Mouse (Mus musculus) CH12.LX (cell line): Measurements from ENCODE around the gene Arrdc3. TPM values are rescaled to one million over a fixed set of nuclear protein-coding genes. Genes with fewer than 3 reads are reported as not detected.

Experiments
- DNase-seq: peaks from one replicate; pipeline ENCODE4 v3.0.0-alpha.2; 2013; ENCODE audit errors: extremely low read depth
- H3K27ac ChIP-seq: 2 replicates; pipeline ENCODE4 v1.5.1; 2012; ENCODE audit warnings: low read depth, mild to moderate bottlenecking, control low read depth, moderate library complexity; ENCODE audit not compliant: insufficient read depth
- H3K27me3 ChIP-seq: replicated peaks from 2 replicates; pipeline ENCODE3; 2012; ENCODE audit warnings: inconsistent platforms
- H3K36me3 ChIP-seq, 2 experiments: replicated peaks in 1 of 2; 2 replicates each; pipeline versions ENCODE3 to v1.6.1; 2012; ENCODE audit warnings: inconsistent platforms in 1 of 2, low read length in 1 of 2, mild to moderate bottlenecking in 1 of 2, mixed read lengths in 1 of 2, moderate library complexity in 1 of 2; ENCODE audit not compliant: control insufficient read depth in 1 of 2, insufficient read depth in 1 of 2
- H3K4me1 ChIP-seq, 2 experiments: 2 replicates each; pipeline ENCODE4 v1.6.1; 2012; ENCODE audit warnings: inconsistent platforms in 1 of 2, moderate library complexity in 1 of 2; ENCODE audit not compliant: insufficient read depth in 2 of 2, control insufficient read depth in 1 of 2
- H3K4me2 ChIP-seq: 2 replicates; pipeline ENCODE4 v1.6.1; 2012; ENCODE audit warnings: low read depth, mild to moderate bottlenecking, control low read depth; ENCODE audit not compliant: poor library complexity, insufficient read depth, severe bottlenecking
- H3K4me3 ChIP-seq, 3 experiments: fragments of 150-350 bp in 1 of 3; sonication (generic) in 1 of 3; replicated peaks in 1 of 3; 2 replicates each; pipeline versions ENCODE3 to v1.5.1; 2011 to 2012; ENCODE audit warnings: low read depth in 2 of 3, low read length in 2 of 3, mild to moderate bottlenecking in 2 of 3, moderate library complexity in 2 of 3, control low read depth in 1 of 3, improper control_type of control experiment in 1 of 3, inconsistent platforms in 1 of 3, mixed read lengths in 1 of 3; ENCODE audit not compliant: poor library complexity in 1 of 3
- H3K79me2 ChIP-seq: replicated peaks from 2 replicates; pipeline ENCODE4 v1.6.1; 2012; ENCODE audit warnings: mild to moderate bottlenecking, moderate library complexity; ENCODE audit not compliant: control insufficient read depth, poor library complexity, insufficient read depth, severe bottlenecking; ENCODE audit errors: extremely low read depth
- H3K9ac ChIP-seq: 2 replicates; pipeline ENCODE4 v1.6.1; 2012; ENCODE audit warnings: low read depth, mild to moderate bottlenecking, control low read depth, moderate library complexity; ENCODE audit not compliant: insufficient read depth
- H3K9me3 ChIP-seq: replicated peaks from 2 replicates; pipeline ENCODE3; 2012; ENCODE audit warnings: low read length, inconsistent platforms, mixed read lengths
- BHLHE40 ChIP-seq: IDR thresholded peaks from 2 replicates; pipeline ENCODE4 v1.6.1; 2011; ENCODE audit warnings: mild to moderate bottlenecking, low read depth, low read length, improper control_type of control experiment
- CHD1 ChIP-seq: IDR thresholded peaks from 2 replicates; pipeline ENCODE4 v1.6.1; 2012; ENCODE audit warnings: low read depth, low read length, improper control_type of control experiment, inconsistent platforms
- CHD2 ChIP-seq: IDR thresholded peaks from 2 replicates; pipeline ENCODE4 v1.6.1; 2011; ENCODE audit warnings: low read length, improper control_type of control experiment
- CTCF ChIP-seq, 2 experiments: IDR thresholded peaks in 1 of 2; conservative IDR thresholded peaks in 1 of 2; 2 replicates each; pipeline ENCODE4 v1.5.1; 2011 to 2012; ENCODE audit warnings: low read depth in 2 of 2, low read length in 2 of 2, improper control_type of control experiment in 1 of 2, inconsistent platforms in 1 of 2, mild to moderate bottlenecking in 1 of 2, moderate library complexity in 1 of 2
- E2F4 ChIP-seq: IDR thresholded peaks from 2 replicates; pipeline ENCODE4 v1.6.1; 2011; ENCODE audit warnings: low read depth, low read length, improper control_type of control experiment; ENCODE audit not compliant: insufficient replicate concordance
- ELF1 ChIP-seq: IDR thresholded peaks from 2 replicates; pipeline ENCODE4 v1.6.1; 2014; ENCODE audit warnings: low read depth, mild to moderate bottlenecking, inconsistent platforms, low read length, improper control_type of control experiment
- EP300 ChIP-seq: IDR thresholded peaks from 2 replicates; pipeline ENCODE4 v1.6.1; 2011; ENCODE audit warnings: low read length, improper control_type of control experiment
- ETS1 ChIP-seq: conservative IDR thresholded peaks from 2 replicates; pipeline ENCODE4 v1.6.1; 2012; ENCODE audit warnings: low read depth, mild to moderate bottlenecking, inconsistent platforms, low read length, improper control_type of control experiment, moderate library complexity
- GABPA ChIP-seq: IDR thresholded peaks from 2 replicates; pipeline ENCODE4 v1.6.1; 2012; ENCODE audit warnings: low read depth, low read length, improper control_type of control experiment, inconsistent platforms; ENCODE audit not compliant: insufficient replicate concordance
- HCFC1 ChIP-seq: IDR thresholded peaks from 2 replicates; pipeline ENCODE4 v1.6.1; 2012; ENCODE audit warnings: low read depth, mild to moderate bottlenecking, inconsistent platforms, low read length, improper control_type of control experiment
- IRF4 ChIP-seq: IDR thresholded peaks from 2 replicates; pipeline ENCODE4 v1.6.1; 2014; ENCODE audit warnings: low read depth, mild to moderate bottlenecking, inconsistent platforms, low read length, improper control_type of control experiment
- JUND ChIP-seq: conservative IDR thresholded peaks from 2 replicates; pipeline ENCODE4 v1.6.1; 2011; ENCODE audit warnings: low read depth, low read length, improper control_type of control experiment
- MAFK ChIP-seq: IDR thresholded peaks from 2 replicates; pipeline ENCODE4 v1.6.1; 2011; ENCODE audit warnings: low read length, improper control_type of control experiment; ENCODE audit not compliant: insufficient replicate concordance
- MAX ChIP-seq: IDR thresholded peaks from 2 replicates; pipeline ENCODE4 v1.6.1; 2011; ENCODE audit warnings: low read length, improper control_type of control experiment
- MAZ ChIP-seq: IDR thresholded peaks from 2 replicates; pipeline ENCODE4 v1.6.1; 2012; ENCODE audit warnings: low read depth, mild to moderate bottlenecking, inconsistent platforms, low read length, improper control_type of control experiment, moderate library complexity
- MEF2A ChIP-seq: IDR thresholded peaks from 2 replicates; pipeline ENCODE4 v1.6.1; 2014; ENCODE audit warnings: low read depth, mild to moderate bottlenecking, inconsistent platforms, low read length, improper control_type of control experiment, borderline replicate concordance
- MXI1 ChIP-seq: IDR thresholded peaks from 2 replicates; pipeline ENCODE4 v1.6.1; 2011; ENCODE audit warnings: mild to moderate bottlenecking, low read depth, low read length, improper control_type of control experiment
- MYC ChIP-seq: IDR thresholded peaks from 2 replicates; pipeline ENCODE4 v1.6.1; 2011; ENCODE audit warnings: low read depth, mild to moderate bottlenecking, improper control_type of control experiment, low read length
- NELFE ChIP-seq: IDR thresholded peaks from 2 replicates; pipeline ENCODE4 v1.6.1; 2011; ENCODE audit warnings: low read depth, low read length, improper control_type of control experiment
- NRF1 ChIP-seq: IDR thresholded peaks from 2 replicates; pipeline ENCODE4 v1.6.1; 2014; ENCODE audit warnings: low read depth, mild to moderate bottlenecking, inconsistent platforms, low read length, improper control_type of control experiment, moderate library complexity
- PAX5 ChIP-seq: IDR thresholded peaks from 2 replicates; pipeline ENCODE4 v1.6.1; 2012; ENCODE audit warnings: low read length, inconsistent platforms, mixed read lengths
- POLR2A ChIP-seq: IDR thresholded peaks from 2 replicates; pipeline ENCODE4 v1.6.1; 2011; ENCODE audit warnings: low read depth, mild to moderate bottlenecking, improper control_type of control experiment, low read length
- POLR2AphosphoS2 ChIP-seq: IDR thresholded peaks from 2 replicates; pipeline ENCODE4 v1.6.1; 2011; ENCODE audit warnings: low read depth, low read length, improper control_type of control experiment
- RAD21 ChIP-seq: IDR thresholded peaks from 2 replicates; pipeline ENCODE4 v1.6.1; 2011; ENCODE audit warnings: low read depth, mild to moderate bottlenecking, low read length, improper control_type of control experiment, moderate library complexity
- RCOR1 ChIP-seq: conservative IDR thresholded peaks from 2 replicates; pipeline ENCODE4 v1.6.1; 2012; ENCODE audit warnings: low read depth, mild to moderate bottlenecking, inconsistent platforms, low read length, improper control_type of control experiment
- SIN3A ChIP-seq: IDR thresholded peaks from 2 replicates; pipeline ENCODE4 v1.6.1; 2012; ENCODE audit warnings: low read length, improper control_type of control experiment, inconsistent platforms
- SMC3 ChIP-seq: IDR thresholded peaks from 2 replicates; pipeline ENCODE4 v1.6.1; 2011; ENCODE audit warnings: low read depth, low read length, improper control_type of control experiment
- TBP ChIP-seq: conservative IDR thresholded peaks from 2 replicates; pipeline ENCODE4 v1.6.1; 2011; ENCODE audit warnings: low read depth, low read length, improper control_type of control experiment
- TCF12 ChIP-seq: IDR thresholded peaks from 2 replicates; pipeline ENCODE4 v1.6.1; 2014; ENCODE audit warnings: low read depth, mild to moderate bottlenecking, inconsistent platforms, low read length, improper control_type of control experiment
- UBTF ChIP-seq: IDR thresholded peaks from 2 replicates; pipeline ENCODE4 v1.6.1; 2012; ENCODE audit warnings: low read depth, mild to moderate bottlenecking, inconsistent platforms, low read length, improper control_type of control experiment, moderate library complexity
- USF1 ChIP-seq: IDR thresholded peaks from 2 replicates; pipeline ENCODE4 v1.6.1; 2014; ENCODE audit warnings: low read depth, mild to moderate bottlenecking, inconsistent platforms, low read length, improper control_type of control experiment
- USF2 ChIP-seq: conservative IDR thresholded peaks from 2 replicates; pipeline ENCODE4 v1.6.1; 2011; ENCODE audit warnings: low read depth, low read length, improper control_type of control experiment
- ZC3H11A ChIP-seq: IDR thresholded peaks from 2 replicates; pipeline ENCODE4 v1.6.1; 2012; ENCODE audit warnings: low read depth, mild to moderate bottlenecking, inconsistent platforms, low read length, improper control_type of control experiment
- ZMIZ1 ChIP-seq: IDR thresholded peaks from 2 replicates; pipeline ENCODE4 v1.6.1; 2012; ENCODE audit warnings: low read depth, mild to moderate bottlenecking, inconsistent platforms, low read length, improper control_type of control experiment
- ZNF384 ChIP-seq: IDR thresholded peaks from 2 replicates; pipeline ENCODE4 v1.6.1; 2012; ENCODE audit warnings: low read depth, low read length, improper control_type of control experiment, inconsistent platforms
- dilution Hi-C: fragments of 300-500 bp; cut with MboI; formaldehyde crosslinking; loops from 2 replicates; pipeline ENCODE4 v1.14.3; 2020; ENCODE audit warnings: low sequenced_read_pairs; ENCODE audit not compliant: extremely low pct_unique_long_range_greater_than_20kb, extremely low pct_ligation_motif_present
- in situ Hi-C: fragments of 300-500 bp; cut with MboI; formaldehyde crosslinking; loops from 3 replicates; pipeline ENCODE4 v1.14.3; 2019; ENCODE audit warnings: low sequenced_read_pairs, low pct_ligation_motif_present, low pct_unique_long_range_greater_than_20kb, mixed read lengths
- polyA plus RNA-seq: library from polyadenylated mRNA; unstranded; fragments of >175 nt; gene quantifications from 2 replicates; pipeline ENCODE4 v1.2.1, GENCODE M21; 2012; ENCODE audit warnings: low read depth; ENCODE audit not compliant: insufficient read length
- total RNA-seq, 2 experiments: library from RNA; depleted of rRNA; stranded (reverse); fragments of 300-350 nt in 1 of 2; fragments of >200 nt in 1 of 2; gene quantifications; 2 replicates each; pipeline ENCODE4 v1.2.3; 2012 to 2014

Arrdc3 gene
- total and polyA plus RNA-seq, 3 experiments: 3.8 to 11.7 (median 5.6) TPM

DNA sequence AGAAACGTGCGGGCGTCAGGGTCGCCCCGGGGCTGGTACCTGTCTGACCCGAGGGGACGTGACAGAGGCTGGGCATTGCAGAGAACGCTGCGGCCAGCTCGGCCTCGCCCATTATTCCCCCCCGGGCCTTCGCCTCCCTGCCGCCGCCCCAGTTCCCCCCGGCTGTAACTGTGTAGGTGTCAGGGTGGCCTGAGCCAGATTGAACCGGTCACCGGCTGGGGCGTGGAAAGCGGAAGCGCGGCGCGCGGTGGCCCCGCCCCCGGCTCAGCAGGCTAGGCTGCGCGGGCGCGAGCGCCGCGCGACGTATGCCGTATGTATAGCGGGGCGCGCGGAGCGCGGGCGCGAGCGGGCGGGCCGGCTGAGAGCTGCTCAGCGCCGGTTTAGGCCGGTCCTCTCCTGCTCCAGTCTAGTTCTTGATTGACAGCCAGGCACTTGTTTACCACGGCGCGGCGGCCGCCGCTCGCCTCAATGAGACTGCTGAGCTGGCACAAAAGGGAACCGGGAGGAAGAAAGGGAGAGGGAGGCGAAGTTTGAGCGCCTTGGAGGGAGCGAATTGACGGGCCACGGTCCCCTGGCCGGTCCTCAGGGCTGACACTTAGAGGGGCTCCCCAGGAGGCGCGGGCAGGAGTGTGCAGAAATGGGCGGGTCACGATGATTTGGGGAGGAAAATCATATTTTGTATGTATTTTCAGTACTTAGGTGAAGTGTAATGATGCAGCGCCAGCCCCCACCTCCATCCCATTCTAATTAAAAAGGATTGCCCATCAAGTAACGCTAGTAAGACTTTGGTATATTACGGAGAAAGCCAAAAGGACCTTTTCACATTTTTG, 2.9 kb downstream of the Arrdc3 start:
- Histone ChIP-seq H3K4me1 (peaks cover 0 to 10% of the 10 kb centered on the region in 2 experiments; a peak in 1 of 4 replicates), H3K27me3 (no peaks in the 10 kb centered on the region), H3K36me3 (peaks cover 12 to 22% of the 10 kb centered on the region in 2 experiments), H3K4me2 (peak overlapping the region; percentile 6), H3K79me2 (peaks cover 2% of the 10 kb centered on the region; the same call in 1 of the 2 replicates), H3K9ac (peak overlapping the region; percentile 78), H3K27ac (peak overlapping the region; percentile 93), H3K9me3 (no peaks in the 10 kb centered on the region), H3K4me3 (peak overlapping the region; percentile 69 to 79 (median 72))
- in situ Hi-C loops (loop anchor here (25.0 kb wide), 1 partner anchor 276 kb away; no protein-coding TSS in a partner anchor), dilution Hi-C loops (no loop called here)
- peak; percentile 91 for DNase-seq
- TF ChIP-seq RCOR1 (no peak), SIN3A (peak; percentile 86), POLR2AphosphoS2 (no peak), PAX5 (no peak), ELF1 (peak; percentile 92), IRF4 (peak; percentile 69), MAZ (0 out of 2 replicates have a peak, but pooled peaks have one; percentile 33), MAFK (peak; percentile 96), RAD21 (peak; percentile 1; the same call in 1 of the 2 replicates), MXI1 (no peak), MAX (no peak), TCF12 (peak; percentile 53), JUND (no peak), ZMIZ1 (0 out of 2 replicates have a peak, but pooled peaks have one; percentile 49), USF2 (no peak), BHLHE40 (no peak), EP300 (no peak), CTCF (conservative IDR thresholded peaks at IDR 0.05 in 1 of 2, IDR thresholded peaks at IDR 0.05 in 1 of 2; ENCODE audit: low read depth in 2 of 2, low read length in 2 of 2) (no peak), CHD1 (no peak), HCFC1 (0 out of 2 replicates have a peak, but pooled peaks have one; percentile 8), SMC3 (no peak), ZNF384 (no peak), NELFE (peak; percentile 63; the same call in 1 of the 2 replicates), USF1 (no peak), NRF1 (peak; percentile 72), MEF2A (peak; percentile 41; the same call in 1 of the 2 replicates), GABPA (no peak), CHD2 (no peak), UBTF (no peak), ZC3H11A (no peak), TBP (no peak), POLR2A (peak; percentile 65; the same call in 1 of the 2 replicates), MYC (no peak), E2F4 (no peak), ETS1 (no peak)
